Mouse (Mus musculus) adrenal gland, adult 8-10 months (tissue): ENCODE results near the gene Cript. TPM values are rescaled to one million over a fixed set of nuclear protein-coding genes. Genes with fewer than 3 reads are reported as not detected.

Experiments used
- total RNA-seq, 4 experiments: library from RNA; stranded (reverse); gene quantifications; 2 replicates each; pipeline ENCODE4 v1.2.4; 2022

Gene Cript
- total RNA-seq, 4 experiments from 2014 or later: 53.2 to 83.7 (median 71.9) TPM

Other genes with a start within 250 kb of the Cript start
- gene Tmem247, start 108.2 kb upstream of the Cript start, total RNA-seq: not detected
- not detected for gene Atp6v1e2, start 77.7 kb upstream of the Cript start, total RNA-seq
- gene Rhoq, start 62.5 kb upstream of the Cript start, total RNA-seq: 10 to 100 TPM; 61.2 to 96.2 (median 72.7) TPM
- 10 to 100 TPM; 15.9 to 19.2 (median 18.1) TPM for gene Pigf, start 144 bp upstream of the Cript start, total RNA-seq
- gene Socs5, start 82.1 kb downstream of the Cript start, total RNA-seq: 100 to 1,000 TPM in 1 of 4 experiments, 10 to 100 TPM in 3; 72.2 to 108 (median 96.0) TPM
- gene Mcfd2, start 240.4 kb downstream of the Cript start, total RNA-seq: 100 to 1,000 TPM; 212 to 358 (median 282) TPM